Mouse (Mus musculus) midbrain, embryonic 13.5 days (tissue): ENCODE measurements around the gene Mup3. TPM values are rescaled to one million over a fixed set of nuclear protein-coding genes. Genes with fewer than 3 reads are reported as not detected.
"Not testable (repeated sequence)": the region's sequence is repeated elsewhere in the genome, so short reads cannot be mapped to it uniquely, and the experiment has no call there.

Experiments used
- ATAC-seq: fragments of 200-750 bp; cut with Nextera tagmentation; 2 replicates; pipeline ENCODE4 v1.8.0; 2017; ENCODE audit warnings: mild to moderate bottlenecking, moderate TSS enrichment, moderate library complexity
- H3K27ac ChIP-seq: fragments of 300-500 bp; sonication (generic); 2 replicates; pipeline ENCODE4 v1.5.1; 2015; ENCODE audit warnings: inconsistent platforms, mild to moderate bottlenecking, moderate library complexity
- H3K27me3 ChIP-seq: fragments of 300-500 bp; sonication (generic); 2 replicates; pipeline ENCODE4 v1.6.1; 2015; ENCODE audit warnings: mild to moderate bottlenecking, inconsistent platforms
- H3K36me3 ChIP-seq: fragments of 300-500 bp; sonication (generic); 2 replicates; pipeline ENCODE4 v1.6.1; 2015; ENCODE audit warnings: mild to moderate bottlenecking, inconsistent platforms
- H3K4me1 ChIP-seq: fragments of 300-500 bp; sonication (generic); replicated peaks from 2 replicates; pipeline ENCODE4 v1.6.1; 2015; ENCODE audit warnings: inconsistent platforms
- H3K4me2 ChIP-seq: fragments of 300-500 bp; sonication (generic); replicated peaks from 2 replicates; pipeline ENCODE4 v1.6.1; 2015; ENCODE audit warnings: moderate library complexity, mild to moderate bottlenecking, inconsistent platforms
- H3K4me3 ChIP-seq: fragments of 300-500 bp; sonication (generic); replicated peaks from 2 replicates; pipeline ENCODE4 v1.5.1; 2015; ENCODE audit warnings: mild to moderate bottlenecking, inconsistent platforms
- H3K9ac ChIP-seq: fragments of 300-500 bp; sonication (generic); replicated peaks from 2 replicates; pipeline ENCODE4 v1.6.1; 2015; ENCODE audit warnings: mild to moderate bottlenecking, inconsistent platforms
- H3K9me3 ChIP-seq: fragments of 300-500 bp; sonication (generic); 2 replicates; pipeline ENCODE4 v1.6.1; 2016; ENCODE audit warnings: mild to moderate bottlenecking, inconsistent platforms
- WGBS: fragments of 180-500 bp; shearing (Covaris S2); methylation state at CpG from one replicate; pipeline ENCODE4 v1.1.7; 2015; 5-methylcytosine and 5-hydroxymethylcytosine counted together
- polyA plus RNA-seq: library from polyadenylated mRNA; unstranded; fragments of >200 nt; fragmentation: Nextera tagmentation; extraction: Ambion mirVana; gene quantifications from 2 replicates; pipeline ENCODE4 v1.2.1, GENCODE M21; 2015

Mup3 gene
- polyA plus RNA-seq = not detected in 2 replicates

DNA sequence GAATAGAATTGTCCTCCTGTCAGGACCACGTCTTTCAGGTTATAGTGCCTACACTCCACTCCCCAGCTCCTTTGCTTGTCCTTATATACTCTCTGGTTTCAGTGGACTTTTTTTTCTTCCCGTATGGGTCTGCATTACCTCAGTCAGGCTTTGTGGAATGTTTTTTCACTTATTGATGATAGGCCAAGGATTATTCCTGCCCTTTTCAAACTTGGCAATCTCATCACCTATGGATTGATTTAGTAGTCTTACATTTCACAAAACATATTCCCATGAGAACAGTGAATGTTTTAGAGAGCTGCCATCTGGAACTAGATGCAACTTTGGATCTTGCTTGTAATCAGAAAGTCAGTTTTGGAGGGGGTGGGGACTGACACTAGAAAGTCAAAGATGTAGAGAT lies at the start of gene Mup3:
Gene Mup3, minus strand, starts transcription at position 102 of the 400 bp plus-strand sequence.
- H3K4me1 ChIP-seq = no peaks in the 10 kb centered on the region
- no peak within 1 kb of the TSS for H3K4me2 ChIP-seq
- ATAC-seq = no peak

DNA sequence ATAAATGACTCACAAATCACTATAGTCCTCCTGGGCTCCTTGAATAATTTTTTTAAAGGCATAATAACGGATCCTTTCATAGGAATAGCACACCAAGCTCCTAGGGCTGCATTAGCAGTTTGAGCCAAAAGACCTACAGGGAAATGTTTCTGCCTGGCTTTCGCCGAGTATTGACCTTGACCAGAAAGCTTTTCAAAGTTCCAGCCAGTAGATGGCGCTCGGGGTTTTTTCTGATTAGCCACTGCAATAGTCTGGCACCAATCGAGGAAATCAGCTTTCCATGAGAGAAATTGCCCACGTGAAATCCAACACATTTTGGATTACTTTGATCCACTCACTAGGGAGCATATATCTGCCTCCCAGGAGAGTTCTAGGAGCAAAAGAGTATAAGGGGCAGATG lies 46.6 kb upstream of the Mup3 start:
- WGBS = 72% methylated on average over 7 of the region's 7 CpGs
- H3K9me3 ChIP-seq = peaks cover 27% of the 10 kb centered on the region

More for the DNA sequence above, at the start of gene Mup3:
- Histone ChIP-seq H3K9ac (no peak within 1 kb of the TSS), H3K27me3 (no peaks in the 10 kb centered on the region), H3K9me3 (no peaks in the 10 kb centered on the region), H3K36me3 (no peaks in the 10 kb centered on the region), H3K27ac (no peak within 1 kb of the TSS), H3K4me3 (no peak within 1 kb of the TSS)
- WGBS = 87% methylated on average over 2 of the region's 2 CpGs

DNA sequence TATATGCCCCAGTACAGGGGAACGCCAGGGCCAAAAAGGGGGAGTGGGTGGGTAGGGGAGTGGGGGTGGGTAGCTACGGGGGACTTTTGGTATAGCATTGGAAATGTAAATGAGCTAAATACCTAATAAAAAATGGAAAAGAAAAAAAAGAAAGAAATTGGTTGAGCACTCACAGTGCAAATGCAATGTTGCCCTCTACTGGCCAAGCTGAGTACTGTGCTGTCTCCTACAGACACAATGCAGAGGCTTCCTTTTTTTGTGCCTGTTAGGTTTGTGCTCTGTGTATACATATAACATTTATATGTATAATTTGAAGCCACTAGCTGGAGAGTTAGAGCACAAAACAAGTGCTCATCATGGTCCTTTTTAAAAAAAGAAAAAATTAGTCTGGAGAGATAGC lies 16.2 kb upstream of the Mup3 start:
- not testable (repeated sequence) for ATAC-seq, H3K9me3 ChIP-seq, H3K27ac ChIP-seq, H3K4me2 ChIP-seq, H3K4me3 ChIP-seq, H3K36me3 ChIP-seq, H3K27me3 ChIP-seq, H3K9ac ChIP-seq, H3K4me1 ChIP-seq
- WGBS = 78% methylated on average over 2 of the region's 2 CpGs

More for the DNA sequence above, 46.6 kb upstream of the Mup3 start:
- H3K9ac ChIP-seq = no peak overlapping the region
- H3K27ac ChIP-seq = no peak overlapping the region
- no peaks in the 10 kb centered on the region for H3K36me3 ChIP-seq
- no peaks in the 10 kb centered on the region for H3K4me1 ChIP-seq
- ATAC-seq = no peak
- no peak overlapping the region for H3K4me2 ChIP-seq
- no peaks in the 10 kb centered on the region for H3K27me3 ChIP-seq
- no peak overlapping the region for H3K4me3 ChIP-seq

DNA sequence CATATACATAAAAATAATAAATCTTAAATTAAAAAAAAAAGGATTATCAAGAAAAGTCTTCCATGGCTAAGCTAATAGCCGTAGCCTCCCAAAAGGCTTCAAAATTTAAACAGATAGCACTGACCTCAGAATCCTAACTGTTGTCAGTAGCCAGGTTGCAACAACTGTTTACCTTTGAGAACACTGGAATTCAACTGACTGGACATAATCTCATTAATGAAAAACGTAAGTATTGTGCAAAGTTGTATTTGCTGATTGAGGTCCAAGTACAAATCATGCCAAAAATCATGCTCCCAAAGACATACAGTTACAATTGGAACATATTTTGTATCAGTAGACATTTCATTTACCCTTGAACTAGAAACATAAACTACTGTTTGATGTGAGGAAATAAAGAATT lies 811 bp upstream of the Mup3 start:
- H3K4me2 ChIP-seq = no peak overlapping the region
- H3K27ac ChIP-seq = no peak overlapping the region
- WGBS = 85% methylated on average over 2 of the region's 2 CpGs
- ATAC-seq = no peak
- no peaks in the 10 kb centered on the region for H3K36me3 ChIP-seq
- no peak overlapping the region for H3K9ac ChIP-seq
- no peaks in the 10 kb centered on the region for H3K4me1 ChIP-seq
- no peaks in the 10 kb centered on the region for H3K27me3 ChIP-seq
- H3K4me3 ChIP-seq = no peak overlapping the region
- no peaks in the 10 kb centered on the region for H3K9me3 ChIP-seq

DNA sequence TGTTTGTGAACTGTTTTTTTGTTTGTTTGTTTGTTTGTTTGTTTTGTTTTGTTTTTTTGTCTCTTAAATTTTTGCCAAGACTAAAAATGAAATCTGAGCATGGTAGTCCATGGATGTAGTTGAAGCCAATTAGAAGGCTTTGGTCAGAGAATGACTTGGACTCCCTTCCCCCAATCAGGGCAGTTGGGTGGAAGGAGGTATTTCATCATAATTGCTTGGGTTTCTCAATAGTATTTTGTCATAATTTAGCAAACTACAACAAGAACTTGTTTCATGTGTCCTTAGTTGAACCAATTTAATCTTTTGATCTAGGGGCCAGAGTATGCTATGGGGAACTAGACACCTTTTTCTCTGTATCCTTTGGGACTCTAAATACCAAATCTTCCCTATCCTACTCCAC lies 4.4 kb downstream of the Mup3 start:
- Histone ChIP-seq H3K27me3 (no peaks in the 10 kb centered on the region), H3K9ac (no peak overlapping the region), H3K4me1 (no peaks in the 10 kb centered on the region), H3K4me2 (no peak overlapping the region), H3K36me3 (no peaks in the 10 kb centered on the region), H3K9me3 (no peaks in the 10 kb centered on the region), H3K4me3 (no peak overlapping the region), H3K27ac (no peak overlapping the region)
- ATAC-seq = no peak

DNA sequence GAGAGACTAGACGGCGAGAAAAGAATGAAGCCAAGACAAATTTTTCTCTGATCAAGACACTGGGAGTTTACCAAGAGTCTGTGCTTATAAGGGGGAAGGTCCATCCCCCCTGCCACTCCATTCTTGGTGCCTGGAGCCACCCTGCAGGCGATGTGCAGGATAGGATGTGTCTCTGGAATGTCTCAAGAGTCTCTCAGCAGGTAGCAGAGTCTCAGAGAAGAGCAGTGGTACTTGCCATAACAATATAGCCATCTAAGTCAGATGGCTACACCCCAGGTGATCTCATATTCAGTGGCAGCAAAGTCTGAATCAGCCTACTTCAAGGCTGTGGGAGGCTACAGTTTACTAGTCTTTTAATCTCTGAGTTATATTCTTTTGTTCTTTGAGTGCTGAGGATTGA lies 12.0 kb downstream of the Mup3 start:
- Histone ChIP-seq H3K9me3 (no peaks in the 10 kb centered on the region), H3K36me3 (no peaks in the 10 kb centered on the region), H3K4me1 (no peaks in the 10 kb centered on the region), H3K4me2 (no peak overlapping the region), H3K9ac (no peak overlapping the region), H3K4me3 (no peak overlapping the region), H3K27me3 (no peaks in the 10 kb centered on the region), H3K27ac (no peak overlapping the region)
- 75% methylated on average over 3 of the region's 3 CpGs for WGBS
- ATAC-seq = no peak

DNA sequence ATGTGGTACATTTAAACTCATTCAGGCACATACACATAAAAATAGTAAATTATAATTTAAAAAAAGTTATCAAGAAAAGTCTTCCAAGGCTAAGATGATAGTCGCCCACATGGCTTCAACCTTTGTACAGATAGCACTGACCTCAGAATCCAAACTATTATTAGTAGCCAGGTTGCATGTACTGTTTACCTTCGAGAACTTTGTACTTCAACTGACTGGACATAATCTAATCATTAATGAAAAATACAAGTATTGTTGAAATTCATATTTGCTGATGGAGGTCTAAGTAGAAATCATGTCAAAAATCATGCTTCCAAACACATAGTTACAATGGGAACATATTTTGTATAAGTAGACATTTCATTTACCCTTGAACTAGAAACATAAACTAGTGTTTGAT lies 32.4 kb downstream of the Mup3 start:
- H3K9me3 ChIP-seq, H3K27ac ChIP-seq, H3K4me2 ChIP-seq, H3K4me1 ChIP-seq, ATAC-seq, H3K4me3 ChIP-seq, H3K27me3 ChIP-seq, H3K36me3 ChIP-seq, H3K9ac ChIP-seq: not testable (repeated sequence)
- WGBS = 89% methylated on average over 2 of the region's 2 CpGs

DNA sequence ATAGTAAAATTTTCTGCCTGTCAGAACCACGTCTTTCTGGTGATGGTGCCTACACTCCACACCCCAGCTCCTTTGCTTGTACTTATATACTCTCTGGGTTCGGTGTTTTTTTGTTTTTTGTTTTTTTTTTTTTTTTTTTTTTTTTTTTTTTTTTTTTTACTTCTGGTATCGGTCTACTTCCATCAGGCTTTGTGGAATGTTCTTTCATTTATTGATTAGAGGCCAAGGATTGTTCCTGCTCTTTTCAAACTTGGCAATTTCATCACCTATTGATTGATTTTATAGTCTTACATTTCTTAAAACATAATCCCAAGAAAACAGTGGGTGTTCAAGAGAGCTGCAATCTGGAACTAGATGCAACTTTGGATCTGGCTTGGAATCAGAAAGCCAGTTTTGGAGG lies 33.1 kb downstream of the Mup3 start, which contains the start of gene Mup20:
Gene Mup20, minus strand, starts transcription at position 101 of the 400 bp plus-strand sequence.
- not testable (repeated sequence) for ATAC-seq, H3K4me3 ChIP-seq, H3K9me3 ChIP-seq, H3K4me2 ChIP-seq, H3K4me1 ChIP-seq, H3K9ac ChIP-seq, H3K27ac ChIP-seq, H3K36me3 ChIP-seq, H3K27me3 ChIP-seq
- 86% methylated on average over 2 of the region's 3 CpGs for WGBS

Other genes starting within 250 kb of the Mup3 start
- gene Mup20, start 33.2 kb downstream of the Mup3 start, polyA plus RNA-seq = not detected in 2 replicates
- not detected in 2 replicates for gene Mup21, start 63.5 kb upstream of the Mup3 start, polyA plus RNA-seq
- 28.1 and 34.6 TPM in 2 replicates for gene Zfp37, start 143.7 kb upstream of the Mup3 start, polyA plus RNA-seq
- gene Slc31a2, start 175.2 kb upstream of the Mup3 start, polyA plus RNA-seq = 11.4 and 12.5 TPM in 2 replicates